24 mouse cellular contexts compared by ENCODE assay signal in genomic region chr17:54678111-54678510, GRCm38 (mm10).
"Had no signal": no experiment of that assay in that cellular context is flagged by ENCODE, and none has a peak within 500 bp of the region (broad histone marks: within the 10 kb centered on the region; RNA-seq: fewer than 3 reads in every experiment).

No protein-coding gene starts in this region.

- H3K9ac ChIP-seq: heart, embryonic 12.5 days; hindbrain, embryonic 13.5 days; hindbrain, embryonic 15.5 days; limb, embryonic 12.5 days; liver, embryonic 14.5 days had no signal

- H3K4me2 ChIP-seq: heart, embryonic 12.5 days; hindbrain, embryonic 13.5 days; hindbrain, embryonic 15.5 days; limb, embryonic 12.5 days; liver, embryonic 11.5 days had no signal

- H3K4me1 ChIP-seq: heart, embryonic 10.5 days; heart, embryonic 12.5 days; hindbrain, embryonic 10.5 days; hindbrain, embryonic 13.5 days; hindbrain, embryonic 15.5 days; limb, embryonic 10.5 days; limb, embryonic 12.5 days had no signal

- ATAC-seq: inflammation-experienced regulatory T-cells, adult 6 months; intestine, embryonic 16.5 days had no signal

- H3K27me3 ChIP-seq: heart, embryonic 12.5 days; hindbrain, embryonic 13.5 days; hindbrain, embryonic 15.5 days; limb, embryonic 12.5 days had no signal

- H3K4me3 ChIP-seq: gastrocnemius, adult 2 months; heart, embryonic 10.5 days; heart, embryonic 12.5 days; hindbrain, embryonic 10.5 days; hindbrain, embryonic 13.5 days; hindbrain, embryonic 15.5 days; layer of hippocampus, adult 2 months; left cerebral cortex, adult 2 months; limb, embryonic 10.5 days; limb, embryonic 12.5 days had no signal

- H3K9me3 ChIP-seq: heart, embryonic 10.5 days; heart, embryonic 12.5 days; hindbrain, embryonic 10.5 days; hindbrain, embryonic 13.5 days; hindbrain, embryonic 15.5 days; limb, embryonic 10.5 days; limb, embryonic 12.5 days had no signal

- H3K36me3 ChIP-seq: heart, embryonic 10.5 days; heart, embryonic 12.5 days; hindbrain, embryonic 10.5 days; hindbrain, embryonic 13.5 days; hindbrain, embryonic 15.5 days; limb, embryonic 10.5 days; limb, embryonic 12.5 days had no signal

- DNase-seq: gastrocnemius, adult 2 months; gastrocnemius, postnatal 10 days; gastrocnemius, postnatal 25 days; heart, adult 18-20 months; heart, postnatal 10 days; heart, postnatal 4 days; kidney, adult 18-20 months; kidney, adult 8-10 months; kidney, postnatal 10 days; kidney, postnatal 25 days; kidney, postnatal 4 days had no signal

- H3K27ac ChIP-seq: gastrocnemius, adult 2 months; heart, embryonic 10.5 days; hindbrain, embryonic 10.5 days; hindbrain, embryonic 13.5 days; hindbrain, embryonic 15.5 days; layer of hippocampus, adult 2 months; left cerebral cortex, adult 2 months; limb, embryonic 10.5 days; limb, embryonic 12.5 days; liver, embryonic 14.5 days had no signal
